Mouse (Mus musculus) kidney, adult 2 months (tissue): ENCODE data around the gene Krt28. TPM values are rescaled to one million over a fixed set of nuclear protein-coding genes. Genes with fewer than 3 reads are reported as not detected.

ENCODE experiments used
- DNase-seq: peaks from one replicate; pipeline ENCODE4 v3.0.0; 2021
- H3K27ac ChIP-seq: fragments of 200-500 bp; 2 replicates; pipeline ENCODE4 v1.5.1; 2012; ENCODE audit warnings: low read depth, low read length, control low read depth, inconsistent platforms; ENCODE audit not compliant: insufficient read depth
- H3K27me3 ChIP-seq: fragments of 200-500 bp; replicated peaks from 2 replicates; pipeline ENCODE4 v1.6.1; 2012; ENCODE audit warnings: mild to moderate bottlenecking, moderate library complexity, low read length, inconsistent platforms; ENCODE audit not compliant: control insufficient read depth, insufficient read depth
- H3K36me3 ChIP-seq: fragments of 200-500 bp; 2 replicates; pipeline ENCODE4 v1.6.1; 2012; ENCODE audit warnings: mild to moderate bottlenecking, moderate library complexity, low read length, inconsistent platforms; ENCODE audit not compliant: control insufficient read depth, insufficient read depth
- H3K4me1 ChIP-seq: fragments of 200-500 bp; 2 replicates; pipeline ENCODE4 v1.6.1; 2011; ENCODE audit warnings: low read length; ENCODE audit not compliant: control insufficient read depth, insufficient read depth
- H3K4me3 ChIP-seq: fragments of 200-500 bp; 2 replicates; pipeline ENCODE4 v1.5.1; 2011; ENCODE audit warnings: mild to moderate bottlenecking, low read depth, low read length, control low read depth; ENCODE audit not compliant: insufficient read depth
- CTCF ChIP-seq: fragments of 200-500 bp; conservative IDR thresholded peaks from 2 replicates; pipeline ENCODE4 v1.5.1; 2011; ENCODE audit warnings: low read depth, mild to moderate bottlenecking, control low read depth, low read length, moderate library complexity, mixed read lengths; ENCODE audit not compliant: insufficient read depth, insufficient read length
- POLR2A ChIP-seq: fragments of 200-500 bp; IDR thresholded peaks from one replicate; pipeline ENCODE4 v1.6.1; 2011; ENCODE audit warnings: low read depth, low read length, control low read depth
- WGBS: fragments of 180-500 bp; shearing (Covaris S2); methylation state at CpG from one replicate; pipeline ENCODE4 v1.1.7; 2018; 5-methylcytosine and 5-hydroxymethylcytosine counted together
- polyA plus RNA-seq: library from polyadenylated mRNA; depleted of rRNA; stranded (reverse); fragments of >200 nt; gene quantifications from 2 replicates; pipeline ENCODE4 v1.2.3, GENCODE M21; 2012

Krt28 gene
- polyA plus RNA-seq, 1 experiment = not detected

- no peak overlapping the region for H3K27ac ChIP-seq
- TF ChIP-seq CTCF = no peak
- no peak for TF ChIP-seq POLR2A
- no peak for DNase-seq
- H3K4me3 ChIP-seq = no peak overlapping the region
- no peaks in the 10 kb centered on the region for H3K4me1 ChIP-seq
- no peaks in the 10 kb centered on the region for H3K36me3 ChIP-seq
- H3K27me3 ChIP-seq = no peaks in the 10 kb centered on the region
- 80% methylated on average over 13 of the region's 13 CpGs for WGBS
These were observed 25.4 kb upstream of the Krt28 start for GRCm38 (mm10) chr11:99399956-99400549.

GRCm38 (mm10) chr11:99398832-99399231, 24.1 kb upstream of the Krt28 start:
- H3K36me3 ChIP-seq = no peaks in the 10 kb centered on the region
- no peak overlapping the region for H3K4me3 ChIP-seq
- H3K27me3 ChIP-seq = no peaks in the 10 kb centered on the region
- 60% methylated on average over 8 of the region's 8 CpGs for WGBS
- no peak for DNase-seq
- no peak for TF ChIP-seq POLR2A
- no peak for TF ChIP-seq CTCF
- no peak overlapping the region for H3K27ac ChIP-seq
- H3K4me1 ChIP-seq = no peaks in the 10 kb centered on the region

GRCm38 (mm10) chr11:99398084-99398483, 23.4 kb upstream of the Krt28 start:
- Histone ChIP-seq H3K4me3 (no peak overlapping the region), H3K4me1 (no peaks in the 10 kb centered on the region), H3K27me3 (no peaks in the 10 kb centered on the region), H3K36me3 (no peaks in the 10 kb centered on the region), H3K27ac (no peak overlapping the region)
- no peak for DNase-seq
- TF ChIP-seq CTCF = no peak
- TF ChIP-seq POLR2A = no peak
- 61% methylated on average over 3 of the region's 3 CpGs for WGBS

- WGBS = 78% methylated on average over 2 of the region's 2 CpGs
- Histone ChIP-seq H3K4me1 (no peaks in the 10 kb centered on the region), H3K27ac (no peak overlapping the region), H3K27me3 (no peaks in the 10 kb centered on the region), H3K36me3 (no peaks in the 10 kb centered on the region), H3K4me3 (no peak overlapping the region)
- DNase-seq = no peak
- TF ChIP-seq POLR2A (no peak), CTCF (no peak)
These were observed 22.0 kb upstream of the Krt28 start for GRCm38 (mm10) chr11:99396661-99397060.

GRCm38 (mm10) chr11:99396034-99396433, 21.3 kb upstream of the Krt28 start:
- 42% methylated on average over 3 of the region's 3 CpGs for WGBS
- DNase-seq = no peak
- Histone ChIP-seq H3K36me3 (no peaks in the 10 kb centered on the region), H3K27ac (no peak overlapping the region), H3K4me3 (no peak overlapping the region), H3K27me3 (no peaks in the 10 kb centered on the region), H3K4me1 (no peaks in the 10 kb centered on the region)
- no peak for TF ChIP-seq POLR2A
- TF ChIP-seq CTCF = no peak

GRCm38 (mm10) chr11:99392492-99392891, 17.8 kb upstream of the Krt28 start:
- Histone ChIP-seq H3K27ac (no peak overlapping the region), H3K36me3 (no peaks in the 10 kb centered on the region), H3K27me3 (no peaks in the 10 kb centered on the region), H3K4me3 (no peak overlapping the region), H3K4me1 (no peaks in the 10 kb centered on the region)
- TF ChIP-seq POLR2A (no peak), CTCF (no peak)
- DNase-seq = no peak
- WGBS = 77% methylated on average over 10 of the region's 10 CpGs

- Histone ChIP-seq H3K4me3 (no peak overlapping the region), H3K4me1 (no peaks in the 10 kb centered on the region), H3K27ac (no peak overlapping the region), H3K36me3 (no peaks in the 10 kb centered on the region), H3K27me3 (no peaks in the 10 kb centered on the region)
- TF ChIP-seq POLR2A = no peak
- DNase-seq = no peak
- WGBS = 81% methylated on average over 6 of the region's 6 CpGs
These were observed 16.7 kb upstream of the Krt28 start for GRCm38 (mm10) chr11:99391375-99391774.

GRCm38 (mm10) chr11:99390866-99391265, 16.2 kb upstream of the Krt28 start:
- H3K4me1 ChIP-seq = no peaks in the 10 kb centered on the region
- H3K27ac ChIP-seq = no peak overlapping the region
- H3K27me3 ChIP-seq = no peaks in the 10 kb centered on the region
- TF ChIP-seq POLR2A (no peak), CTCF (no peak)
- WGBS = 65% methylated on average over 7 of the region's 7 CpGs
- no peak overlapping the region for H3K4me3 ChIP-seq
- DNase-seq = no peak
- H3K36me3 ChIP-seq = no peaks in the 10 kb centered on the region
